Mouse (Mus musculus) heart, embryonic 16.5 days (tissue): ENCODE results near the gene Dock2. TPM values are rescaled to one million over a fixed set of nuclear protein-coding genes. Genes with fewer than 3 reads are reported as not detected.

Experiments
- ATAC-seq: fragments of 200-750 bp; cut with Nextera tagmentation; replicated peaks from 2 replicates; pipeline ENCODE4 v1.8.0; 2017; ENCODE audit warnings: moderate number of reproducible peaks; ENCODE audit not compliant: insufficient read depth, low FRiP score; ENCODE audit errors: extremely low read depth
- H3K27ac ChIP-seq: fragments of 300-500 bp; sonication (generic); 2 replicates; pipeline ENCODE4 v1.5.1; 2014; ENCODE audit warnings: mild to moderate bottlenecking, low read length, control low read depth, moderate library complexity
- H3K27me3 ChIP-seq: fragments of 300-500 bp; sonication (generic); 2 replicates; pipeline ENCODE4 v1.6.1; 2014; ENCODE audit warnings: low read length, mixed read lengths; ENCODE audit not compliant: control insufficient read depth, insufficient read depth
- H3K36me3 ChIP-seq: fragments of 300-500 bp; sonication (generic); 2 replicates; pipeline ENCODE4 v1.6.1; 2014; ENCODE audit not compliant: control insufficient read depth, insufficient read depth
- H3K4me1 ChIP-seq: fragments of 300-500 bp; sonication (generic); 2 replicates; pipeline ENCODE4 v1.6.1; 2014; ENCODE audit warnings: low read length, mixed read lengths; ENCODE audit not compliant: control insufficient read depth, insufficient read depth
- H3K4me2 ChIP-seq: fragments of 300-500 bp; sonication (generic); 2 replicates; pipeline ENCODE4 v1.6.1; 2014; ENCODE audit warnings: low read depth, mild to moderate bottlenecking, control low read depth, low read length
- H3K4me3 ChIP-seq: fragments of 300-500 bp; sonication (generic); 2 replicates; pipeline ENCODE4 v1.5.1; 2014; ENCODE audit warnings: mild to moderate bottlenecking, control low read depth, low read length
- H3K9ac ChIP-seq: fragments of 300-500 bp; sonication (generic); 2 replicates; pipeline ENCODE4 v1.6.1; 2014; ENCODE audit warnings: low read length, control low read depth
- H3K9me3 ChIP-seq: fragments of 300-500 bp; sonication (generic); replicated peaks from 2 replicates; pipeline ENCODE4 v1.6.1; 2016; ENCODE audit warnings: low read length; ENCODE audit not compliant: control insufficient read depth
- WGBS: fragments of 180-500 bp; shearing (Covaris S2); extraction: QIAGEN DNeasy Blood & Tissue Kit; methylation state at CpG from one replicate; pipeline ENCODE4 v1.1.7; 2014; 5-methylcytosine and 5-hydroxymethylcytosine counted together
- polyA plus RNA-seq: library from polyadenylated mRNA; unstranded; fragments of >200 nt; fragmentation: Nextera tagmentation; extraction: Ambion mirVana; gene quantifications from 2 replicates; pipeline ENCODE4 v1.2.1, GENCODE M21; 2015

The Dock2 gene
- polyA plus RNA-seq, 1 experiment from 2014 or later, result 5.3 TPM

- ATAC-seq, result no peak
- Histone ChIP-seq H3K27ac (no peak overlapping the region), H3K36me3 (no peaks in the 10 kb centered on the region), H3K4me2 (no peak overlapping the region), H3K4me1 (peaks cover 2% of the 10 kb centered on the region; the same call in 1 of the 2 replicates), H3K9ac (no peak overlapping the region), H3K9me3 (no peaks in the 10 kb centered on the region), H3K4me3 (no peak overlapping the region), H3K27me3 (no peaks in the 10 kb centered on the region)
- WGBS, result 82% methylated on average over 10 of the region's 10 CpGs
Measured at GRCm38 (mm10) chr11:34349453-34350056, 434.1 kb downstream of the Dock2 start.

- Histone ChIP-seq H3K9ac (no peak overlapping the region), H3K36me3 (no peaks in the 10 kb centered on the region), H3K4me2 (no peak overlapping the region), H3K27me3 (no peaks in the 10 kb centered on the region), H3K4me3 (no peak overlapping the region), H3K9me3 (no peaks in the 10 kb centered on the region), H3K27ac (no peak overlapping the region), H3K4me1 (peaks cover 8% of the 10 kb centered on the region; the same call in 1 of the 2 replicates)
- ATAC-seq, result peak; percentile 87
- 30% methylated on average over 4 of the region's 4 CpGs for WGBS
Measured at GRCm38 (mm10) chr11:34348287-34348918, 435.3 kb downstream of the Dock2 start.

- Histone ChIP-seq H3K4me3 (no peak overlapping the region), H3K36me3 (no peaks in the 10 kb centered on the region), H3K9me3 (no peaks in the 10 kb centered on the region), H3K4me2 (no peak overlapping the region; the same call in 1 of the 2 replicates), H3K4me1 (peaks cover 8% of the 10 kb centered on the region; the same call in 1 of the 2 replicates), H3K9ac (no peak overlapping the region), H3K27me3 (no peaks in the 10 kb centered on the region), H3K27ac (peak overlapping the region; percentile 64)
- 43% methylated on average over 5 of the region's 5 CpGs for WGBS
- 0 out of 2 replicates have a peak, but pooled peaks have one; percentile 21 for ATAC-seq
Measured at GRCm38 (mm10) chr11:34344310-34344709, 439.4 kb downstream of the Dock2 start.

- H3K36me3 ChIP-seq, result no peaks in the 10 kb centered on the region
- H3K9me3 ChIP-seq, result no peaks in the 10 kb centered on the region
- no peak overlapping the region for H3K4me3 ChIP-seq
- peaks cover 8% of the 10 kb centered on the region; the same call in 1 of the 2 replicates for H3K4me1 ChIP-seq
- WGBS, result 34% methylated on average over 4 of the region's 4 CpGs
- 0 out of 2 replicates have a peak, but pooled peaks have one; percentile 47 for ATAC-seq
- H3K27me3 ChIP-seq, result no peaks in the 10 kb centered on the region
- H3K27ac ChIP-seq, result peak overlapping the region; percentile 64
- H3K4me2 ChIP-seq, result no peak overlapping the region; the same call in 1 of the 2 replicates
- H3K9ac ChIP-seq, result no peak overlapping the region
Measured at GRCm38 (mm10) chr11:34343742-34344307, 439.9 kb downstream of the Dock2 start.

- Histone ChIP-seq H3K36me3 (no peaks in the 10 kb centered on the region), H3K4me2 (no peak overlapping the region), H3K9ac (no peak overlapping the region), H3K4me1 (peaks cover 7% of the 10 kb centered on the region; the same call in 1 of the 2 replicates), H3K27ac (no peak overlapping the region), H3K27me3 (no peaks in the 10 kb centered on the region), H3K4me3 (no peak overlapping the region), H3K9me3 (no peaks in the 10 kb centered on the region)
- WGBS, result 61% methylated on average over 5 of the region's 5 CpGs
- ATAC-seq, result no peak
Measured at GRCm38 (mm10) chr11:34339693-34340092, 444.0 kb downstream of the Dock2 start.

GRCm38 (mm10) chr11:34337907-34338306 is 445.8 kb downstream of the Dock2 start:
- WGBS, result 85% methylated on average over 1 of the region's 1 CpGs
- Histone ChIP-seq H3K4me3 (no peak overlapping the region), H3K27ac (no peak overlapping the region), H3K9me3 (no peaks in the 10 kb centered on the region), H3K4me1 (no peaks in the 10 kb centered on the region), H3K27me3 (no peaks in the 10 kb centered on the region), H3K4me2 (no peak overlapping the region), H3K36me3 (no peaks in the 10 kb centered on the region), H3K9ac (no peak overlapping the region)
- no peak for ATAC-seq

- no peaks in the 10 kb centered on the region for H3K36me3 ChIP-seq
- WGBS, result 55% methylated on average over 7 of the region's 7 CpGs
- no peak overlapping the region for H3K9ac ChIP-seq
- no peak overlapping the region for H3K27ac ChIP-seq
- no peak overlapping the region for H3K4me2 ChIP-seq
- H3K9me3 ChIP-seq, result no peaks in the 10 kb centered on the region
- 0 out of 2 replicates have a peak, but pooled peaks cover 2% of the 10 kb centered on the region for H3K4me1 ChIP-seq
- no peak for ATAC-seq
- no peak overlapping the region for H3K4me3 ChIP-seq
- H3K27me3 ChIP-seq, result no peaks in the 10 kb centered on the region
Measured at GRCm38 (mm10) chr11:34332344-34333031, 451.2 kb downstream of the Dock2 start.

DNA sequence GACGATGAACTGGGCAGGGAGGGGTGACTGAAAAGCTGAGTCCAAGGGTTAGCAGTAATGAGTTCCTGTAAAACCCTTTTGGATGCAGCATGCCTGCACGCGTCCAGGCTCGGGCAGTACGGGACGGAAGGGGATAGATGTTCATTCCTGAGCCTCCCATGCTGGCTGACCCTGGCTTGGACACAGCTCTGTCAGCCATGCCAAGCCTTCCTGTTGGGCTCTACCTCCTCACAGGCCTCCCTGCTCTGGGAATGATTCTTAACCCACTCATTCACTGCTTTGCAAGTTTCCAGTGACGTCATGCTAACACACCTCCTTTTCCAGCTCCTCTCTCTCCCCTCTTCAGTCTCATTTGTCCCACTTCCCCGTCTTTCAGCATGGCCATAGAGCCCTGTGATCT is 460.0 kb downstream of the Dock2 start:
- H3K4me3 ChIP-seq, result no peak overlapping the region
- H3K9ac ChIP-seq, result no peak overlapping the region
- no peaks in the 10 kb centered on the region for H3K9me3 ChIP-seq
- 72% methylated on average over 8 of the region's 8 CpGs for WGBS
- H3K27ac ChIP-seq, result no peak overlapping the region
- no peaks in the 10 kb centered on the region for H3K27me3 ChIP-seq
- no peak overlapping the region for H3K4me2 ChIP-seq
- H3K36me3 ChIP-seq, result no peaks in the 10 kb centered on the region
- H3K4me1 ChIP-seq, result no peaks in the 10 kb centered on the region
- no peak for ATAC-seq
